Mouse (Mus musculus) right cerebral cortex, postnatal 10 days (tissue): Measurements from ENCODE around the gene Strn.

Source experiments
- DNase-seq, 2 experiments: peaks; one replicate each; pipeline ENCODE4 v3.0.0; 2021; ENCODE audit warnings: low spot score in 2 of 2

Strn gene

GRCm38 (mm10) chr17:78737096-78737495 lies at the start of gene Strn:
Gene Strn, minus strand, starts transcription at chr17:78737196.
- no peak for DNase-seq

GRCm38 (mm10) chr17:78778765-78779164 lies 41.8 kb upstream of the Strn start:
- no peak for DNase-seq

- DNase-seq = no peak
Measured at GRCm38 (mm10) chr17:78772317-78772716, 35.3 kb upstream of the Strn start.

- DNase-seq = no peak
Measured at GRCm38 (mm10) chr17:78770932-78771331, 33.9 kb upstream of the Strn start.

- no peak for DNase-seq
Measured at GRCm38 (mm10) chr17:78769341-78769740, 32.3 kb upstream of the Strn start.

- no peak for DNase-seq
Measured at GRCm38 (mm10) chr17:78768937-78769336, 31.9 kb upstream of the Strn start.

- no peak for DNase-seq
Measured at GRCm38 (mm10) chr17:78767546-78767945, 30.6 kb upstream of the Strn start.

- no peak for DNase-seq
Measured at GRCm38 (mm10) chr17:78766084-78766483, 29.1 kb upstream of the Strn start.

- DNase-seq = no peak
Measured at GRCm38 (mm10) chr17:78763272-78763671, 26.3 kb upstream of the Strn start.

- no peak for DNase-seq
Measured at GRCm38 (mm10) chr17:78752938-78753655, 16.1 kb upstream of the Strn start.

GRCm38 (mm10) chr17:78752064-78752463 lies 15.1 kb upstream of the Strn start:
- DNase-seq = no peak

GRCm38 (mm10) chr17:78748440-78748839 lies 11.4 kb upstream of the Strn start:
- DNase-seq = no peak

- DNase-seq = no peak
Measured at GRCm38 (mm10) chr17:78738416-78738815, 1.4 kb upstream of the Strn start.

- no peak for DNase-seq
Measured at GRCm38 (mm10) chr17:78737771-78738170, 775 bp upstream of the Strn start.

- peak; percentile 98 to 99 for DNase-seq
Measured at GRCm38 (mm10) chr17:78736473-78736988, 465 bp downstream of the Strn start.

GRCm38 (mm10) chr17:78735731-78736472 lies 1.1 kb downstream of the Strn start:
- DNase-seq = peak; percentile 38 to 54

- no peak for DNase-seq
Measured at GRCm38 (mm10) chr17:78734806-78735205, 2.2 kb downstream of the Strn start.

GRCm38 (mm10) chr17:78732056-78732455 lies 4.9 kb downstream of the Strn start:
- DNase-seq = no peak

- DNase-seq = no peak
Measured at GRCm38 (mm10) chr17:78726746-78727449, 10.1 kb downstream of the Strn start.

GRCm38 (mm10) chr17:78724461-78725055 lies 12.4 kb downstream of the Strn start:
- DNase-seq = no peak

- DNase-seq = no peak
Measured at GRCm38 (mm10) chr17:78721690-78722089, 15.3 kb downstream of the Strn start.

- no peak for DNase-seq
Measured at GRCm38 (mm10) chr17:78719086-78719485, 17.9 kb downstream of the Strn start.
